Mouse (Mus musculus): ENCODE data around the gene Zgpat.

GRCm38 (mm10) chr2:181403722-181404121 lies 39.0 kb downstream of the Zgpat start:
- TF ChIP-seq CTCF (IDR thresholded peaks at IDR 0.05; ENCODE audit: extremely low read depth, insufficient read length, insufficient replicate concordance, low read depth, low read length) = no peak
- TF ChIP-seq POLR2A (IDR thresholded peaks at IDR 0.05; ENCODE audit: low read depth, low read length) = no peak

All from small intestine, adult 2 months (tissue).